Mouse (Mus musculus): ENCODE measurements around the gene C1galt1.

DNA sequence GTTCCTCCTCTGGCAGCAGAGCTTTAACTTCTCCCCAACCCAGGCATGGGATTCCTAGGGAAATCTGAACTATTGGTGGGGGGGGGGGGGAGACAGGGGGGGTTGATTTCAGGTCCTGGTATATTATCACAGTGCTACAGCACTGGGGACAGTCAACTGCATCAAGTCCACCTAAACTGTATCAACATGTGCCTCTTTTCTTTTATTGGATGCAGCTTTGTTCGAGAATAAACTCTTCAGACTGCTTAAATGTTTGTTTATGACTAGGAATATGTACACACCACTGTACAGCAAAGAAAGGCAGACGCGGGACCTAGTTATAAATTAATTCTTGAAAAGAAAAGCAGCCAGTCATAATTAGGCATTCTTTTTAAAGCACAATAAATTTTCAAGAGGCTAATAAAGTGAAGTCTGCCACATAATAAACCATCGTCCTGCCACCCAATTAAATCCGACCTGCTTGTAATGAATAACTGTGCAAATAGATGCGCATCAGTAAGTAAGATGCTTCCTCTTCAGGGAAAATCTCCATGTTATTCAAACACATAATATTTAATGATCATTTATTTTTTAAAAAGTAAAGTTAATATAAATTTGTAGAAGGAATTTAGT lies 12.0 kb upstream of the C1galt1 start:
- TF ChIP-seq CTCF (IDR thresholded peaks at IDR 0.05; ENCODE audit: extremely low read depth, insufficient read depth, insufficient read length, insufficient replicate concordance): no peak
- no peak for TF ChIP-seq POLR2A (IDR thresholded peaks at IDR 0.05; ENCODE audit: low read depth, low read length)
